Mouse (Mus musculus) limb, embryonic 10.5 days (tissue): Measurements from ENCODE around the gene Surf4. TPM values are rescaled to one million over a fixed set of nuclear protein-coding genes. Genes with fewer than 3 reads are reported as not detected.
A peak's percentile ranks its signal among the peaks of the same experiment; 100 is the strongest.

ENCODE experiments used
- DNase-seq: peaks from one replicate; pipeline ENCODE4 v3.0.0-alpha.2; 2017; ENCODE audit warnings: low spot score
- H3K27ac ChIP-seq: fragments of 300-500 bp; sonication (generic); 2 replicates; pipeline ENCODE4 v1.5.1; 2016; ENCODE audit warnings: mild to moderate bottlenecking
- H3K27me3 ChIP-seq: fragments of 300-500 bp; sonication (generic); 2 replicates; pipeline ENCODE4 v1.6.1; 2016; ENCODE audit warnings: low read depth, mild to moderate bottlenecking; ENCODE audit not compliant: poor library complexity, severe bottlenecking
- H3K36me3 ChIP-seq: fragments of 300-500 bp; sonication (generic); 2 replicates; pipeline ENCODE4 v1.6.1; 2016; ENCODE audit warnings: mild to moderate bottlenecking, moderate library complexity
- H3K4me1 ChIP-seq: fragments of 300-500 bp; sonication (generic); 2 replicates; pipeline ENCODE4 v1.6.1; 2016
- H3K4me3 ChIP-seq: fragments of 300-500 bp; sonication (generic); 2 replicates; pipeline ENCODE4 v1.5.1; 2016; ENCODE audit warnings: mild to moderate bottlenecking, moderate library complexity
- H3K9me3 ChIP-seq: fragments of 300-500 bp; sonication (generic); replicated peaks from 2 replicates; pipeline ENCODE4 v1.6.1; 2016; ENCODE audit warnings: mild to moderate bottlenecking
- WGBS: fragments of 180-500 bp; shearing (Covaris S2); methylation state at CpG from one replicate; pipeline ENCODE4 v1.1.7; 2016; 5-methylcytosine and 5-hydroxymethylcytosine counted together
- polyA plus RNA-seq: library from polyadenylated mRNA; unstranded; fragments of >200 nt; fragmentation: Nextera tagmentation; extraction: Ambion mirVana; gene quantifications from 2 replicates; pipeline ENCODE4 v1.2.1, GENCODE M21; 2016

Surf4 gene
- polyA plus RNA-seq, 1 experiment from 2014 or later, result 192 TPM

- no peak for DNase-seq
- Histone ChIP-seq H3K36me3 (peaks cover 94% of the 10 kb centered on the region), H3K9me3 (no peaks in the 10 kb centered on the region), H3K4me1 (no peaks in the 10 kb centered on the region), H3K4me3 (no peak overlapping the region), H3K27me3 (no peaks in the 10 kb centered on the region), H3K27ac (no peak overlapping the region)
- 93% methylated on average over 4 of the region's 4 CpGs for WGBS
Measured at GRCm38 (mm10) chr2:26952193-26952592, 18.5 kb upstream of the Surf4 start.

DNA sequence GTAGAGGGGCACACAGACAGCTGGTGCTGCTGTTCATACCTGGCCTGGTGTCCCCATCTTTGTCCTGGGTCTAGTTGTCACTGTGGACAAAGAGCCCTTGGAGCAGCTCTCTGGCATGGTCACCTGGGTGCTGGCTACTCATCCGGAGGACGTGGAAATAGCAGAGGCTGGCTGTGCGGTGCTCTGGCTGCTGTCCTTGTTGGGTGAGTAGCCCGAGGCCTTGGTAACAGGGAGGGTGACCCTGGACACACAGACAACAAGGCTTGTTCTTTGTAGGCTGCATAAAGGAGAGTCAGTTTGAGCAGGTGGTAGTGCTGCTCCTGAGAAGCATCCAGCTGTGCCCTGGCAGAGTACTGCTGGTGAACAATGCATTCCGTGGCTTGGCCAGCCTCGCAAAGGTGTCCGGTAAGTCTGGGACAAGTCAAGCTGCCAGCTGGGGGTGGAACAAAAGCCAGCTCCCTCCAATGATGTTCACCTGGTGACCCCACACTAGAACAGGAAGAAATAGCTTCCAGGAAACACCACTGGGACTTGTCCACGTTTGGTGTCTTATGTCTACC is 17.7 kb upstream of the Surf4 start:
- H3K4me3 ChIP-seq, result no peak overlapping the region
- WGBS, result 91% methylated on average over 8 of the region's 8 CpGs

DNA sequence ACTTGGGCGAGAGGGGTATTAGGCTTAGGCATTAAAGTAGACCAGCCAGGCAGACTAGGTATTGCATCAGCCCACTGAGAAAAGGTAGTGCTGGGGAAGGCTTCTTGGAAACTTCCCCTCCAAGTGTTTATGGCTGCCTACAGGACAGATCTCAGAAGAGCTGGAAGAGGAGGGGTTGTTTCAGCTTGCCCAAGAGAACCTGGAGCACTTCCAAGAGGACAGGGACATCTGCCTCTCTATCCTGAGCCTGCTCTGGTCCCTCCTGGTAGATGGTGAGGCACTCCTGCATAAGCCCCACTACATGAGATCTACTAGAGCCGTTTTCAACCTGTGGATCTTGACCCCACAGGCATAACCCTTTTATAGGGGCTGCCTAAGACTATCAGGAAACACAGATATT is 16.7 kb upstream of the Surf4 start:
- Histone ChIP-seq H3K36me3 (peaks cover 84% of the 10 kb centered on the region), H3K27me3 (no peaks in the 10 kb centered on the region), H3K4me1 (no peaks in the 10 kb centered on the region), H3K27ac (no peak overlapping the region), H3K4me3 (no peak overlapping the region), H3K9me3 (no peaks in the 10 kb centered on the region)
- no peak for DNase-seq
- 94% methylated on average over 2 of the region's 2 CpGs for WGBS

More for the DNA sequence above, 17.7 kb upstream of the Surf4 start:
- Histone ChIP-seq H3K9me3 (no peaks in the 10 kb centered on the region), H3K27ac (no peak overlapping the region), H3K27me3 (no peaks in the 10 kb centered on the region), H3K36me3 (peaks cover 94% of the 10 kb centered on the region), H3K4me1 (no peaks in the 10 kb centered on the region)
- no peak for DNase-seq

GRCm38 (mm10) chr2:26943253-26943652 is 9.5 kb upstream of the Surf4 start:
- no peaks in the 10 kb centered on the region for H3K4me1 ChIP-seq
- no peaks in the 10 kb centered on the region for H3K27me3 ChIP-seq
- no peak for DNase-seq
- 88% methylated on average over 3 of the region's 3 CpGs for WGBS
- H3K4me3 ChIP-seq, result no peak overlapping the region
- H3K27ac ChIP-seq, result no peak overlapping the region
- peaks cover 14% of the 10 kb centered on the region for H3K36me3 ChIP-seq
- no peaks in the 10 kb centered on the region for H3K9me3 ChIP-seq

DNA sequence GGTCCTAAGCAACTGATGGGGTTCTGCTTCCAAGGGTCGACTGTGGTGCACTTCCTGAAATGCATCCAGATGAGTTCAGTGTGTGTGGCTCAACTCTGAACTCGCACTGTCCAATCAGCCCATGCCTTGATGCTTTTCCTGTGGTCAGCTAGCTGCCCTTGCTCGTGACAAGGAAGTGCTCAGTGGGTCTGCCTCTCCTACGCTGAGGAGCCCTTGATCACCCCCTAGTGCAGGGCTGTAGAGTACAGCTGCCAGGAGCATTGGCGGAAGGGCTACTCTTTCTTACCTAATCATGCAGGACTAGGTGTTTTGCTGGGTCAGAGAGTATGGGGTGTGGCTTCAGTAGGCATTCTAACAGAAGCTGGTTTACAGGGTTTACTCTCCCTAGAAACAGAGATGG is 7.8 kb upstream of the Surf4 start:
- no peak for DNase-seq
- Histone ChIP-seq H3K27ac (no peak overlapping the region), H3K36me3 (peaks cover 1% of the 10 kb centered on the region; the same call in 1 of the 2 replicates), H3K9me3 (no peaks in the 10 kb centered on the region), H3K4me3 (no peak overlapping the region), H3K4me1 (no peaks in the 10 kb centered on the region), H3K27me3 (no peaks in the 10 kb centered on the region)
- WGBS, result 49% methylated on average over 5 of the region's 5 CpGs

GRCm38 (mm10) chr2:26936425-26936824 is 2.7 kb upstream of the Surf4 start:
- WGBS, result 70% methylated on average over 1 of the region's 1 CpGs
- DNase-seq, result no peak
- no peak overlapping the region for H3K27ac ChIP-seq

GRCm38 (mm10) chr2:26935286-26935685 is 1.6 kb upstream of the Surf4 start:
- H3K27me3 ChIP-seq, result no peaks in the 10 kb centered on the region
- H3K4me3 ChIP-seq, result no peak overlapping the region
- peaks cover 37% of the 10 kb centered on the region for H3K4me1 ChIP-seq
- H3K27ac ChIP-seq, result no peak overlapping the region
- 88% methylated on average over 2 of the region's 2 CpGs for WGBS
- DNase-seq, result no peak
- H3K9me3 ChIP-seq, result no peaks in the 10 kb centered on the region
- H3K36me3 ChIP-seq, result peaks cover 19% of the 10 kb centered on the region

More at GRCm38 (mm10) chr2:26936425-26936824, 2.7 kb upstream of the Surf4 start:
- H3K9me3 ChIP-seq, result no peaks in the 10 kb centered on the region
- peaks cover 7% of the 10 kb centered on the region for H3K36me3 ChIP-seq
- peaks cover 26% of the 10 kb centered on the region for H3K4me1 ChIP-seq
- H3K4me3 ChIP-seq, result no peak overlapping the region
- H3K27me3 ChIP-seq, result no peaks in the 10 kb centered on the region

GRCm38 (mm10) chr2:26932473-26933303 is 1.0 kb downstream of the Surf4 start:
- Histone ChIP-seq H3K4me1 (peaks cover 43% of the 10 kb centered on the region), H3K4me3 (peak overlapping the region; percentile 100), H3K9me3 (no peaks in the 10 kb centered on the region), H3K27me3 (no peaks in the 10 kb centered on the region), H3K27ac (peak overlapping the region; percentile 99), H3K36me3 (peaks cover 45% of the 10 kb centered on the region)
- no peak for DNase-seq
- WGBS, result 3% methylated on average over 49 of the region's 49 CpGs

- Histone ChIP-seq H3K4me1 (peaks cover 43% of the 10 kb centered on the region), H3K36me3 (peaks cover 68% of the 10 kb centered on the region), H3K9me3 (no peaks in the 10 kb centered on the region), H3K27me3 (no peaks in the 10 kb centered on the region), H3K4me3 (peak overlapping the region; percentile 18; the same call in 1 of the 2 replicates), H3K27ac (no peak overlapping the region)
- no peak for DNase-seq
- WGBS, result 57% methylated on average over 1 of the region's 1 CpGs
Measured at GRCm38 (mm10) chr2:26930390-26930789, 3.3 kb downstream of the Surf4 start.

- H3K9me3 ChIP-seq, result no peaks in the 10 kb centered on the region
- 92% methylated on average over 6 of the region's 6 CpGs for WGBS
- no peak for DNase-seq
- H3K36me3 ChIP-seq, result peaks cover 90% of the 10 kb centered on the region
- no peak overlapping the region for H3K27ac ChIP-seq
- H3K4me3 ChIP-seq, result no peak overlapping the region
- H3K27me3 ChIP-seq, result no peaks in the 10 kb centered on the region
- H3K4me1 ChIP-seq, result peaks cover 32% of the 10 kb centered on the region
Measured at GRCm38 (mm10) chr2:26927745-26928476, 5.8 kb downstream of the Surf4 start.

- 84% methylated on average over 9 of the region's 9 CpGs for WGBS
- H3K4me1 ChIP-seq, result peaks cover 18% of the 10 kb centered on the region
- no peaks in the 10 kb centered on the region for H3K27me3 ChIP-seq
- no peak for DNase-seq
- no peak overlapping the region for H3K27ac ChIP-seq
- no peak overlapping the region for H3K4me3 ChIP-seq
- H3K36me3 ChIP-seq, result peaks cover 98% of the 10 kb centered on the region
- no peaks in the 10 kb centered on the region for H3K9me3 ChIP-seq
Measured at GRCm38 (mm10) chr2:26921784-26922183, 11.9 kb downstream of the Surf4 start.

- peaks cover 83% of the 10 kb centered on the region for H3K36me3 ChIP-seq
- WGBS, result 87% methylated on average over 6 of the region's 6 CpGs
Measured at GRCm38 (mm10) chr2:26920190-26920855, 13.4 kb downstream of the Surf4 start.

More at GRCm38 (mm10) chr2:26920190-26920855, 13.4 kb downstream of the Surf4 start:
- DNase-seq, result no peak
- Histone ChIP-seq H3K4me1 (peaks cover 31% of the 10 kb centered on the region), H3K9me3 (no peaks in the 10 kb centered on the region), H3K27me3 (no peaks in the 10 kb centered on the region), H3K4me3 (no peak overlapping the region), H3K27ac (no peak overlapping the region)
